Mouse (Mus musculus) liver, adult 2 months (tissue): ENCODE results near the gene Coro6.
A peak's percentile ranks its signal among the peaks of the same experiment; 100 is the strongest.

ENCODE experiments used
- CTCF ChIP-seq: fragments of 200-500 bp; IDR thresholded peaks from 2 replicates; pipeline ENCODE4 v1.5.1; 2011; ENCODE audit warnings: low read depth, low read length, control low read depth
- POLR2A ChIP-seq: fragments of 200-500 bp; IDR thresholded peaks from 2 replicates; pipeline ENCODE4 v1.6.1; 2011; ENCODE audit warnings: low read length, control low read depth; ENCODE audit not compliant: insufficient read depth; ENCODE audit errors: extremely low read depth

- peak; percentile 93 for TF ChIP-seq CTCF
- no peak for TF ChIP-seq POLR2A
Observed at GRCm38 (mm10) chr11:77491123-77491501, 28.9 kb downstream of the Coro6 start.
